Mouse (Mus musculus): ENCODE measurements at regions not wholly inside any gene's neighbourhood (a gene's known extent, or its start where the extent isn't known, plus 50 kb on each side); places are given as distances from the start of the nearest gene placed in this dataset.

GRCm38 (mm10) chr10:43671785-43672184 lies 93.7 kb downstream of the Cd24a start:
- TF ChIP-seq POLR2A (IDR thresholded peaks at IDR 0.05; ENCODE audit: borderline replicate concordance, insufficient read depth, low read length) (no peak), CTCF (IDR thresholded peaks at IDR 0.05; ENCODE audit: borderline replicate concordance, insufficient read depth, low read depth, low read length) (no peak)
